Mouse (Mus musculus): Measurements from ENCODE around the gene Aco2.
A peak's percentile ranks its signal among the peaks of the same experiment; 100 is the strongest.

Aco2 gene

GRCm38 (mm10) chr15:81872262-81873136 is at the start of gene Aco2:
Gene Aco2 (plus strand): TSS chr15:81872309.
- DNase-seq (ENCODE audit: low read depth, low spot score), result peak; percentile 99

- no peak for DNase-seq (ENCODE audit: low read depth, low spot score)
These were observed 49.5 kb upstream of the Aco2 start for GRCm38 (mm10) chr15:81822631-81823030.

GRCm38 (mm10) chr15:81824832-81825231 is 47.3 kb upstream of the Aco2 start:
- no peak for DNase-seq (ENCODE audit: low read depth, low spot score)

- peak; percentile 64 for DNase-seq (ENCODE audit: low read depth, low spot score)
These were observed 43.5 kb upstream of the Aco2 start for GRCm38 (mm10) chr15:81828426-81829207.

GRCm38 (mm10) chr15:81829208-81829580 is 42.9 kb upstream of the Aco2 start:
- no peak for DNase-seq (ENCODE audit: low read depth, low spot score)

GRCm38 (mm10) chr15:81830530-81830929 is 41.6 kb upstream of the Aco2 start:
- DNase-seq (ENCODE audit: low read depth, low spot score), result no peak

- DNase-seq (ENCODE audit: low read depth, low spot score), result peak; percentile 97
These were observed 40.8 kb upstream of the Aco2 start for GRCm38 (mm10) chr15:81831136-81831825.

- DNase-seq (ENCODE audit: low read depth, low spot score), result peak; percentile 83
These were observed 39.9 kb upstream of the Aco2 start for GRCm38 (mm10) chr15:81832219-81832618.

GRCm38 (mm10) chr15:81833481-81833880 is 38.6 kb upstream of the Aco2 start:
- DNase-seq (ENCODE audit: low read depth, low spot score), result no peak

GRCm38 (mm10) chr15:81834171-81834841 is 37.8 kb upstream of the Aco2 start:
- no peak for DNase-seq (ENCODE audit: low read depth, low spot score)

- no peak for DNase-seq (ENCODE audit: low read depth, low spot score)
These were observed 36.9 kb upstream of the Aco2 start for GRCm38 (mm10) chr15:81835007-81835880.

- no peak for DNase-seq (ENCODE audit: low read depth, low spot score)
These were observed 35.8 kb upstream of the Aco2 start for GRCm38 (mm10) chr15:81836124-81836821.

GRCm38 (mm10) chr15:81836966-81837920 is 34.9 kb upstream of the Aco2 start:
- DNase-seq (ENCODE audit: low read depth, low spot score), result no peak

- DNase-seq (ENCODE audit: low read depth, low spot score), result no peak
These were observed 33.4 kb upstream of the Aco2 start for GRCm38 (mm10) chr15:81838554-81839235.

- DNase-seq (ENCODE audit: low read depth, low spot score), result no peak
These were observed 32.5 kb upstream of the Aco2 start for GRCm38 (mm10) chr15:81839634-81840033.

GRCm38 (mm10) chr15:81840306-81840705 is 31.8 kb upstream of the Aco2 start:
- no peak for DNase-seq (ENCODE audit: low read depth, low spot score)

GRCm38 (mm10) chr15:81842275-81842674 is 29.8 kb upstream of the Aco2 start:
- DNase-seq (ENCODE audit: low read depth, low spot score), result no peak

- DNase-seq (ENCODE audit: low read depth, low spot score), result no peak
These were observed 27.0 kb upstream of the Aco2 start for GRCm38 (mm10) chr15:81845033-81845625.
